Mouse (Mus musculus): ENCODE results near the gene Tmem170.

Gene Tmem170

GRCm38 (mm10) chr8:111875758-111876157 lies 792 bp downstream of the Tmem170 start:
- in situ Hi-C loops (cut with MboI): no loop called here

- in situ Hi-C loops (cut with MboI): loop anchor here (25.0 kb wide), 1 partner anchor 1766 kb away; the partner anchor contains the start of genes Mon1b and Syce1l
Measured at GRCm38 (mm10) chr8:111871278-111871677, 5.3 kb downstream of the Tmem170 start.

GRCm38 (mm10) chr8:111870379-111870778 lies 6.2 kb downstream of the Tmem170 start:
- in situ Hi-C loops (cut with MboI): loop anchor here (25.0 kb wide), 1 partner anchor 1767 kb away; the partner anchor contains the start of genes Mon1b and Syce1l

GRCm38 (mm10) chr8:111868664-111869063 lies 7.9 kb downstream of the Tmem170 start:
- in situ Hi-C loops (cut with MboI): loop anchor here (25.0 kb wide), 1 partner anchor 1769 kb away; the partner anchor contains the start of genes Mon1b and Syce1l

GRCm38 (mm10) chr8:111865857-111866256 lies 10.7 kb downstream of the Tmem170 start:
- in situ Hi-C loops (cut with MboI): loop anchor here (25.0 kb wide), 1 partner anchor 1771 kb away; the partner anchor contains the start of genes Mon1b and Syce1l

GRCm38 (mm10) chr8:111865130-111865852 lies 11.3 kb downstream of the Tmem170 start:
- in situ Hi-C loops (cut with MboI): loop anchor here (25.0 kb wide), 1 partner anchor 1772 kb away; the partner anchor contains the start of genes Mon1b and Syce1l

- in situ Hi-C loops (cut with MboI): loop anchor here (25.0 kb wide), 1 partner anchor 1773 kb away; the partner anchor contains the start of genes Mon1b and Syce1l
Measured at GRCm38 (mm10) chr8:111864648-111865047, 11.9 kb downstream of the Tmem170 start.

GRCm38 (mm10) chr8:111863280-111863679 lies 13.3 kb downstream of the Tmem170 start:
- in situ Hi-C loops (cut with MboI): loop anchor here (25.0 kb wide), 1 partner anchor 1774 kb away; the partner anchor contains the start of genes Mon1b and Syce1l

- in situ Hi-C loops (cut with MboI): loop anchor here (25.0 kb wide), 1 partner anchor 1781 kb away; the partner anchor contains the start of genes Mon1b and Syce1l
Measured at GRCm38 (mm10) chr8:111855977-111856376, 20.6 kb downstream of the Tmem170 start.

GRCm38 (mm10) chr8:111853861-111854501 lies 22.6 kb downstream of the Tmem170 start, which contains the start of gene Cfdp1:
Gene Cfdp1, minus strand, starts transcription at chr8:111854291.
- in situ Hi-C loops (cut with MboI): loop anchor here (25.0 kb wide), 1 partner anchor 1783 kb away; the partner anchor contains the start of genes Mon1b and Syce1l

- in situ Hi-C loops (cut with MboI): loop anchor here (25.0 kb wide), 1 partner anchor 1784 kb away; the partner anchor contains the start of genes Mon1b and Syce1l
Measured at GRCm38 (mm10) chr8:111853219-111853618, 23.3 kb downstream of the Tmem170 start.

- in situ Hi-C loops (cut with MboI): no loop called here
Measured at GRCm38 (mm10) chr8:111846746-111847145, 29.8 kb downstream of the Tmem170 start.

- in situ Hi-C loops (cut with MboI): no loop called here
Measured at GRCm38 (mm10) chr8:111835540-111835939, 41.0 kb downstream of the Tmem170 start.

GRCm38 (mm10) chr8:111834011-111834410 lies 42.5 kb downstream of the Tmem170 start:
- in situ Hi-C loops (cut with MboI): no loop called here

GRCm38 (mm10) chr8:111832983-111833382 lies 43.6 kb downstream of the Tmem170 start:
- in situ Hi-C loops (cut with MboI): no loop called here

GRCm38 (mm10) chr8:111831996-111832395 lies 44.6 kb downstream of the Tmem170 start:
- in situ Hi-C loops (cut with MboI): no loop called here

GRCm38 (mm10) chr8:111828595-111828994 lies 48.0 kb downstream of the Tmem170 start:
- in situ Hi-C loops (cut with MboI): no loop called here

- in situ Hi-C loops (cut with MboI): no loop called here
Measured at GRCm38 (mm10) chr8:111825219-111825618, 51.3 kb downstream of the Tmem170 start.

- in situ Hi-C loops (cut with MboI): no loop called here
Measured at GRCm38 (mm10) chr8:111824334-111824733, 52.2 kb downstream of the Tmem170 start.

- in situ Hi-C loops (cut with MboI): no loop called here
Measured at GRCm38 (mm10) chr8:111821199-111821598, 55.4 kb downstream of the Tmem170 start.

GRCm38 (mm10) chr8:111820691-111821090 lies 55.9 kb downstream of the Tmem170 start:
- in situ Hi-C loops (cut with MboI): no loop called here

GRCm38 (mm10) chr8:111820018-111820417 lies 56.5 kb downstream of the Tmem170 start:
- in situ Hi-C loops (cut with MboI): no loop called here

Measured in mature B cell (primary cell).